Mouse (Mus musculus) MEL (cell line): ENCODE results near the gene Btbd16. TPM values are rescaled to one million over a fixed set of nuclear protein-coding genes. Genes with fewer than 3 reads are reported as not detected.

Source experiments
- DNase-seq: peaks from one replicate; pipeline ENCODE4 v3.0.0; 2011; ENCODE audit warnings: low read depth, low spot score
- H3K27ac ChIP-seq: 2 replicates; pipeline ENCODE4 v1.5.1; 2012; ENCODE audit warnings: low read depth, mild to moderate bottlenecking, control low read depth, low read length, moderate library complexity; ENCODE audit not compliant: control insufficient read depth
- H3K27me3 ChIP-seq, 2 experiments: fragments of 150-350 bp in 1 of 2; sonication (generic) in 1 of 2; 2 replicates each; pipeline ENCODE4 v1.6.1; 2012; ENCODE audit warnings: low read length in 2 of 2, mild to moderate bottlenecking in 2 of 2, improper control_type of control experiment in 1 of 2, moderate library complexity in 1 of 2; ENCODE audit not compliant: insufficient read depth in 2 of 2, control insufficient read depth in 1 of 2
- H3K36me3 ChIP-seq, 2 experiments: 2 replicates each; pipeline ENCODE4 v1.6.1; 2012 to 2014; ENCODE audit warnings: low read length in 2 of 2, improper control_type of control experiment in 1 of 2, inconsistent platforms in 1 of 2, mild to moderate bottlenecking in 1 of 2; ENCODE audit not compliant: insufficient read depth in 2 of 2, control insufficient read depth in 1 of 2
- H3K4me1 ChIP-seq, 2 experiments: fragments of 150-350 bp in 1 of 2; sonication (generic) in 1 of 2; 2 replicates each; pipeline ENCODE4 v1.6.1; 2012; ENCODE audit warnings: low read length in 2 of 2, improper control_type of control experiment in 1 of 2, mild to moderate bottlenecking in 1 of 2; ENCODE audit not compliant: insufficient read depth in 2 of 2, control insufficient read depth in 1 of 2
- H3K4me3 ChIP-seq, 2 experiments: fragments of 150-350 bp in 1 of 2; sonication (generic) in 1 of 2; 2 replicates each; pipeline ENCODE4 v1.5.1; 2012; ENCODE audit warnings: low read depth in 2 of 2, low read length in 2 of 2, mild to moderate bottlenecking in 2 of 2, moderate library complexity in 2 of 2, control low read depth in 1 of 2, improper control_type of control experiment in 1 of 2; ENCODE audit not compliant: control insufficient read depth in 1 of 2, insufficient read depth in 1 of 2
- H3K79me2 ChIP-seq: 2 replicates; pipeline ENCODE4 v1.6.1; 2012; ENCODE audit warnings: mild to moderate bottlenecking, low read length, moderate library complexity; ENCODE audit not compliant: control insufficient read depth, poor library complexity, insufficient read depth
- H3K9ac ChIP-seq: 2 replicates; pipeline ENCODE4 v1.6.1; 2012; ENCODE audit warnings: low read depth, mild to moderate bottlenecking, control low read depth, low read length, moderate library complexity; ENCODE audit not compliant: control insufficient read depth, poor library complexity, severe bottlenecking
- H3K9me3 ChIP-seq: fragments of 150-350 bp; sonication (generic); replicated peaks from 2 replicates; pipeline ENCODE4 v1.6.1; 2012; ENCODE audit warnings: mild to moderate bottlenecking, low read length, improper control_type of control experiment, moderate library complexity; ENCODE audit not compliant: insufficient read depth
- BHLHE40 ChIP-seq: IDR thresholded peaks from 2 replicates; pipeline ENCODE4 v1.6.1; 2012; ENCODE audit warnings: low read depth, mild to moderate bottlenecking, inconsistent platforms, low read length, improper control_type of control experiment, borderline replicate concordance
- CTCF ChIP-seq, 3 experiments: IDR thresholded peaks in 2 of 3; conservative IDR thresholded peaks in 1 of 3; 2 replicates each; pipeline ENCODE4 v1.5.1; 2011 to 2012; ENCODE audit warnings: low read length in 3 of 3, low read depth in 2 of 3, mild to moderate bottlenecking in 2 of 3, improper control_type of control experiment in 1 of 3, inconsistent platforms in 1 of 3, mixed read lengths in 1 of 3, moderate library complexity in 1 of 3; ENCODE audit not compliant: control insufficient read depth in 1 of 3, insufficient read depth in 1 of 3, poor library complexity in 1 of 3, severe bottlenecking in 1 of 3
- ELF1 ChIP-seq: IDR thresholded peaks from 2 replicates; pipeline ENCODE4 v1.6.1; 2014; ENCODE audit warnings: low read depth, mild to moderate bottlenecking, inconsistent platforms, low read length, improper control_type of control experiment, moderate library complexity
- EP300 ChIP-seq, 2 experiments: IDR thresholded peaks; 2 replicates each; pipeline ENCODE4 v1.6.1; 2011; ENCODE audit warnings: improper control_type of control experiment in 2 of 2, low read length in 2 of 2, low read depth in 1 of 2, mild to moderate bottlenecking in 1 of 2
- HCFC1 ChIP-seq: IDR thresholded peaks from 2 replicates; pipeline ENCODE4 v1.6.1; 2012; ENCODE audit warnings: low read depth, mild to moderate bottlenecking, inconsistent platforms, low read length, improper control_type of control experiment, moderate library complexity
- MAX ChIP-seq: IDR thresholded peaks from 2 replicates; pipeline ENCODE4 v1.6.1; 2011; ENCODE audit warnings: low read length, improper control_type of control experiment
- MEF2A ChIP-seq: IDR thresholded peaks from 2 replicates; pipeline ENCODE4 v1.6.1; 2014; ENCODE audit warnings: low read depth, mild to moderate bottlenecking, inconsistent platforms, low read length, improper control_type of control experiment; ENCODE audit not compliant: poor library complexity, insufficient replicate concordance, severe bottlenecking; ENCODE audit errors: extremely low read depth
- MYB ChIP-seq: IDR thresholded peaks from 2 replicates; pipeline ENCODE4 v1.6.1; 2011; ENCODE audit warnings: mild to moderate bottlenecking, low read depth, low read length, improper control_type of control experiment
- POLR2A ChIP-seq, 2 experiments: IDR thresholded peaks; 2 replicates each; pipeline ENCODE4 v1.6.1; 2011 to 2012; ENCODE audit warnings: low read length in 2 of 2, mild to moderate bottlenecking in 2 of 2, control low read depth in 1 of 2, improper control_type of control experiment in 1 of 2, low read depth in 1 of 2, moderate library complexity in 1 of 2; ENCODE audit not compliant: control insufficient read depth in 1 of 2, insufficient read depth in 1 of 2, poor library complexity in 1 of 2
- POLR2AphosphoS2 ChIP-seq: IDR thresholded peaks from 2 replicates; pipeline ENCODE4 v1.6.1; 2011; ENCODE audit warnings: low read length, improper control_type of control experiment
- POLR2AphosphoS5 ChIP-seq: IDR thresholded peaks from 2 replicates; pipeline ENCODE4 v1.6.1; 2012; ENCODE audit warnings: low read depth, borderline replicate concordance, mild to moderate bottlenecking, inconsistent platforms, low read length, moderate library complexity, mixed read lengths
- RCOR1 ChIP-seq: IDR thresholded peaks from 2 replicates; pipeline ENCODE4 v1.6.1; 2012; ENCODE audit warnings: low read depth, mild to moderate bottlenecking, inconsistent platforms, low read length, improper control_type of control experiment
- SMC3 ChIP-seq: IDR thresholded peaks from 2 replicates; pipeline ENCODE4 v1.6.1; 2011; ENCODE audit warnings: low read depth, low read length, improper control_type of control experiment
- TAL1 ChIP-seq: IDR thresholded peaks from 2 replicates; pipeline ENCODE4 v1.6.1; 2012; ENCODE audit warnings: mild to moderate bottlenecking, inconsistent platforms, low read length, moderate library complexity, mixed read lengths
- TCF12 ChIP-seq: IDR thresholded peaks from 2 replicates; pipeline ENCODE4 v1.6.1; 2014; ENCODE audit warnings: low read depth, mild to moderate bottlenecking, inconsistent platforms, low read length, improper control_type of control experiment, moderate library complexity
- UBTF ChIP-seq: IDR thresholded peaks from 2 replicates; pipeline ENCODE4 v1.6.1; 2012; ENCODE audit warnings: low read depth, mild to moderate bottlenecking, inconsistent platforms, low read length, improper control_type of control experiment, moderate library complexity, borderline replicate concordance; ENCODE audit not compliant: insufficient read depth
- USF2 ChIP-seq, 2 experiments: IDR thresholded peaks; 2 replicates each; pipeline ENCODE4 v1.6.1; 2011 to 2012; ENCODE audit warnings: improper control_type of control experiment in 2 of 2, low read length in 2 of 2, borderline replicate concordance in 1 of 2, inconsistent platforms in 1 of 2, low read depth in 1 of 2, mild to moderate bottlenecking in 1 of 2; ENCODE audit not compliant: insufficient read depth in 1 of 2
- ZKSCAN1 ChIP-seq: IDR thresholded peaks from 2 replicates; pipeline ENCODE4 v1.6.1; 2012; ENCODE audit warnings: low read depth, mild to moderate bottlenecking, inconsistent platforms, low read length, improper control_type of control experiment, moderate library complexity
- ZMIZ1 ChIP-seq: IDR thresholded peaks from 2 replicates; pipeline ENCODE4 v1.6.1; 2012; ENCODE audit warnings: low read depth, mild to moderate bottlenecking, inconsistent platforms, low read length, improper control_type of control experiment, moderate library complexity
- polyA plus RNA-seq, 2 experiments: library from polyadenylated mRNA; stranded (reverse) in 1 of 2; unstranded in 1 of 2; fragments of >175 nt in 1 of 2; fragments of >200 nt in 1 of 2; gene quantifications; 2 replicates each; pipeline versions ENCODE4 v1.2.1 to v1.2.4; 2012; ENCODE audit warnings: low replicate concordance in 2 of 2, low read depth in 1 of 2; ENCODE audit not compliant: insufficient read length in 2 of 2, insufficient read depth in 1 of 2, missing spikeins in 1 of 2
- total RNA-seq: library from RNA; depleted of rRNA; stranded (reverse); fragments of 300-350 nt; gene quantifications from 2 replicates; pipeline ENCODE4 v1.2.3, GENCODE M21; 2012

Gene Btbd16
- total and polyA plus RNA-seq, 3 experiments = 0.71 to 0.89 TPM; not detected in 1

DNA sequence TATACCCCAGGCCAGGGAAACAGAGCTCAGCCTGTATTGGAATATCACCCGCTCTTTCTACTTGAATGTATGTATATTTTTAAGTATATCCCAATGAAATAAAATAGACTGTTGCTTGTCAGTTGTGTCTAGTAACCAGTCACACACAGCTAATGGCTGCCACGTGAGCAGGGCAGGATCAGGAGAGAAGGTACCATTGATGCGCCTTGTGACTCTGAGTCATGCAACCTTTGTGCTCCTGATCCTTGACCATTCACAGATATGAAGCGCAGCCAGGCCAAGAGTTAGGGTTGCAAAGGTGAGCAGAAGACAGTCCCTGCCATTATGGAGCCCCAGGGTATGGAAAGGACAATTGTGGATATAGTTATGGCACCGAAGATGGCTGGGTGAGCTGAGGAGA lies 57.7 kb downstream of the Btbd16 start:
- H3K79me2 ChIP-seq = no peaks in the 10 kb centered on the region
- no peak overlapping the region for H3K9ac ChIP-seq
- H3K9me3 ChIP-seq = no peaks in the 10 kb centered on the region
- no peak for TF ChIP-seq ZMIZ1
- TF ChIP-seq MAX = no peak
- no peak for TF ChIP-seq USF2 (IDR thresholded peaks at IDR 0.05; ENCODE audit: borderline replicate concordance in 1 of 2, insufficient read depth in 1 of 2, low read depth in 1 of 2, low read length in 2 of 2)
- no peak for TF ChIP-seq EP300 (IDR thresholded peaks at IDR 0.05; ENCODE audit: low read depth in 1 of 2, low read length in 2 of 2)
- no peak for TF ChIP-seq ZKSCAN1
- no peak for TF ChIP-seq RCOR1
- no peak for TF ChIP-seq HCFC1
- no peak for TF ChIP-seq MEF2A
- TF ChIP-seq POLR2A (IDR thresholded peaks at IDR 0.05; ENCODE audit: control insufficient read depth in 1 of 2, insufficient read depth in 1 of 2, low read depth in 1 of 2, low read length in 2 of 2, poor library complexity in 1 of 2) = no peak
- TF ChIP-seq POLR2AphosphoS2 = no peak
- TF ChIP-seq BHLHE40 = no peak
- no peak for TF ChIP-seq MYB
- TF ChIP-seq TCF12 = no peak
- TF ChIP-seq SMC3 = no peak
- no peak for TF ChIP-seq TAL1
- no peak for TF ChIP-seq ELF1
- no peak for TF ChIP-seq POLR2AphosphoS5
- no peak overlapping the region for H3K27ac ChIP-seq
- no peak overlapping the region for H3K4me3 ChIP-seq
- no peaks in the 10 kb centered on the region for H3K27me3 ChIP-seq
- no peaks in the 10 kb centered on the region for H3K36me3 ChIP-seq
- no peaks in the 10 kb centered on the region for H3K4me1 ChIP-seq
- no peak for DNase-seq

DNA sequence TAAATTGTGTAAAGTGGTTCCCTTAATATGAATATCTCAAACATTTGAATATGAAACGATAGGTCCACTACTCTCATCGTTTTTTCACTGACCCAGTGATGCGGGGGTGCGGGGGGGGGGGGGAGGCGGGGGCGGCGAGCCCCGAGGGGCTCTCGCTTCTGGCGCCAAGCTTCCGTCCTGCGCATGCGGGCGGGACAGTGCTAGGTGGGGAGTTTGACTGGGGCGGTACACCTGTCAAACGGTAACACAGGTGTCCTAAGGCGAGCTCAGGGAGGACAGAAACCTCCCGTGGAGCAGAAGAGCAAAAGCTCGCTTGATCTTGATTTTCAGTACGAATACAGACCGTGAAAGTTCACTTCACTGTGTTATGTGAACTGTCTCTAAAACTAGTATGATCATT lies 60.4 kb downstream of the Btbd16 start:
- Histone ChIP-seq H3K4me1 (no peaks in the 10 kb centered on the region), H3K9ac (no peak overlapping the region), H3K27me3 (no peaks in the 10 kb centered on the region), H3K4me3 (no peak overlapping the region), H3K9me3 (no peaks in the 10 kb centered on the region), H3K27ac (no peak overlapping the region), H3K79me2 (no peaks in the 10 kb centered on the region)
- peak; percentile 86 for DNase-seq
- TF ChIP-seq CTCF (IDR thresholded peaks at IDR 0.05 in 2 of 3, conservative IDR thresholded peaks at IDR 0.05 in 1 of 3; ENCODE audit: control insufficient read depth in 1 of 3, insufficient read depth in 1 of 3, low read depth in 2 of 3, low read length in 3 of 3, poor library complexity in 1 of 3, severe bottlenecking in 1 of 3) = no peak
- 0 out of 2 replicates have a peak, but pooled peaks have one; percentile 82 for TF ChIP-seq UBTF
- TF ChIP-seq, all 39 proteins: peak for 1
- H3K36me3 ChIP-seq = no peaks in the 10 kb centered on the region
